Comparison of ENCODE assay signal across 24 mouse cellular contexts in genomic region chr6:86782342-86782741, GRCm38 (mm10). TPM values are rescaled to one million over a fixed set of nuclear protein-coding genes. Genes with fewer than 3 reads are reported as not detected.
DNase-seq lines count a peak whose midpoint lies in the region; ATAC-seq lines count a peak whose summit lies in the region.
"Had no signal": no experiment of that assay in that cellular context is flagged by ENCODE, and none has a peak within 500 bp of the region (broad histone marks: within the 10 kb centered on the region; RNA-seq: fewer than 3 reads in every experiment).

No protein-coding gene starts in this region.

- no peaks in the 10 kb centered on the region for H3K9me3 ChIP-seq in liver, embryonic 12.5 days (replicated peaks)
- no peaks in the 10 kb centered on the region for H3K9me3 ChIP-seq in liver, embryonic 15.5 days (replicated peaks)
- H3K9me3 ChIP-seq: embryonic facial prominence, embryonic 15.5 days; heart, embryonic 15.5 days; limb, embryonic 10.5 days; megakaryocyte, embryonic 14.5 days; neural tube, embryonic 12.5 days had no signal

- H3K4me3 ChIP-seq in liver, embryonic 12.5 days = no peak overlapping the region
- H3K4me3 ChIP-seq in liver, embryonic 15.5 days (replicated peaks) = no peak overlapping the region
- H3K4me3 ChIP-seq: embryonic facial prominence, embryonic 15.5 days; gastrocnemius, adult 2 months; heart, embryonic 15.5 days; limb, embryonic 10.5 days; megakaryocyte, embryonic 14.5 days; neural tube, embryonic 12.5 days had no signal

- WGBS in liver, embryonic 12.5 days (ENCODE audit: insufficient replicate concordance) = 69% methylated on average over 2 of the region's 3 CpGs
- WGBS in liver, embryonic 15.5 days (ENCODE audit: insufficient replicate concordance) = 60% methylated on average over 2 of the region's 3 CpGs

- no peaks in the 10 kb centered on the region; the same call in 1 of the 2 replicates for H3K27me3 ChIP-seq in liver, embryonic 12.5 days (replicated peaks)
- no peaks in the 10 kb centered on the region for H3K27me3 ChIP-seq in liver, embryonic 15.5 days
- H3K27me3 ChIP-seq: embryonic facial prominence, embryonic 15.5 days; heart, embryonic 15.5 days; neural tube, embryonic 12.5 days had no signal

- H3K9ac ChIP-seq in liver, embryonic 12.5 days = no peak overlapping the region
- H3K9ac ChIP-seq in liver, embryonic 15.5 days = no peak overlapping the region
- H3K9ac ChIP-seq: embryonic facial prominence, embryonic 15.5 days; heart, embryonic 15.5 days; hindbrain, embryonic 14.5 days; neural tube, embryonic 12.5 days had no signal

- no peak overlapping the region for H3K27ac ChIP-seq in liver, embryonic 12.5 days
- no peak overlapping the region for H3K27ac ChIP-seq in liver, embryonic 15.5 days (replicated peaks)
- H3K27ac ChIP-seq: embryonic facial prominence, embryonic 15.5 days; heart, embryonic 15.5 days; hindbrain, embryonic 14.5 days; limb, embryonic 10.5 days; neural tube, embryonic 12.5 days had no signal

- H3K4me2 ChIP-seq in liver, embryonic 12.5 days = no peak overlapping the region
- H3K4me2 ChIP-seq in liver, embryonic 15.5 days = no peak overlapping the region
- H3K4me2 ChIP-seq: embryonic facial prominence, embryonic 15.5 days; heart, embryonic 15.5 days; hindbrain, embryonic 14.5 days; neural tube, embryonic 12.5 days had no signal

- ATAC-seq in liver, embryonic 12.5 days = peak; percentile 37; the same call in 1 of the 2 replicates
- peak; percentile 56 for ATAC-seq in liver, embryonic 15.5 days (ENCODE audit: insufficient read depth)
- ATAC-seq: forebrain, embryonic 14.5 days; inflammation-experienced regulatory T-cells, adult 6 months had no signal

- peaks cover 10% of the 10 kb centered on the region; the same call in 1 of the 2 replicates for H3K4me1 ChIP-seq in liver, embryonic 12.5 days
- H3K4me1 ChIP-seq in liver, embryonic 15.5 days (replicated peaks) = peaks cover 8% of the 10 kb centered on the region
- H3K4me1 ChIP-seq: embryonic facial prominence, embryonic 15.5 days; heart, embryonic 15.5 days; neural tube, embryonic 12.5 days had no signal

- no peaks in the 10 kb centered on the region for H3K36me3 ChIP-seq in liver, embryonic 12.5 days
- no peaks in the 10 kb centered on the region for H3K36me3 ChIP-seq in liver, embryonic 15.5 days (replicated peaks)
- H3K36me3 ChIP-seq: embryonic facial prominence, embryonic 15.5 days; heart, embryonic 15.5 days; limb, embryonic 10.5 days; neural tube, embryonic 12.5 days had no signal

- DNase-seq in kidney, adult 11 months = peak; percentile 31
- DNase-seq in kidney, postnatal 25 days = no peak
- no peak for DNase-seq in liver
- no peak for DNase-seq in left cerebral cortex, adult 9 months (ENCODE audit: low spot score in 2 of 2)
- DNase-seq in spleen, postnatal 36 days (ENCODE audit: low spot score in 2 of 2) = no peak
- DNase-seq: adrenal gland, postnatal 25 days; cerebellum, adult 9-10 months; gastrocnemius, adult 2 months; heart, postnatal 36 days; lung, adult 2 months; midbrain, embryonic 14.5 days; right cerebral cortex, postnatal 14 days; spleen, adult 18-20 months; thymus, postnatal 25 days had no signal

RNA-seq across cellular contexts. Expression of gene Anxa4, which starts 11.0 kb away (rescaled TPM):
- 27.0 and 27.9 TPM in 2 replicates for polyA plus RNA-seq in liver, embryonic 12.5 days (2016; fragmentation: Nextera tagmentation; extraction: Ambion mirVana)
- 36.9 and 39.6 TPM in 2 replicates for polyA plus RNA-seq in liver, embryonic 15.5 days (2015; fragmentation: Nextera tagmentation; extraction: Ambion mirVana)

RNA-seq across cellular contexts. Expression of gene Gmcl1, which starts 49.2 kb away (rescaled TPM):
- polyA plus RNA-seq in liver, embryonic 12.5 days (2016; fragmentation: Nextera tagmentation; extraction: Ambion mirVana) = 17.5 and 17.8 TPM in 2 replicates
- 7.1 and 7.8 TPM in 2 replicates for polyA plus RNA-seq in liver, embryonic 15.5 days (2015; fragmentation: Nextera tagmentation; extraction: Ambion mirVana)
